Mouse (Mus musculus): ENCODE measurements around the gene Zfp982.

GRCm38 (mm10) chr4:147530366-147530765 is 38.1 kb downstream of the Zfp982 start:
- no peak for TF ChIP-seq CTCF (IDR thresholded peaks at IDR 0.05; ENCODE audit: borderline replicate concordance, extremely low read depth, insufficient read depth, insufficient read length)
- no peak for TF ChIP-seq POLR2A (IDR thresholded peaks at IDR 0.05; ENCODE audit: borderline replicate concordance, extremely low read depth, insufficient read depth, insufficient read length, poor library complexity, severe bottlenecking)
